Mouse (Mus musculus): ENCODE results near the gene Dlst. TPM values are rescaled to one million over a fixed set of nuclear protein-coding genes. Genes with fewer than 3 reads are reported as not detected.

The Dlst gene
- polyA plus RNA-seq, 1 experiment = 219 TPM

- no peak for TF ChIP-seq REST (IDR thresholded peaks at IDR 0.05; ENCODE audit: insufficient read depth, insufficient read length)
- no peak for TF ChIP-seq POLR2A (IDR thresholded peaks at IDR 0.05; ENCODE audit: insufficient read length, low read depth)
- no peak for TF ChIP-seq USF1 (IDR thresholded peaks at IDR 0.05; ENCODE audit: low read depth)
- TF ChIP-seq E2F4 (IDR thresholded peaks at IDR 0.05; ENCODE audit: insufficient read depth) = no peak
- peaks cover 36% of the 10 kb centered on the region for H3K79me2 ChIP-seq (ENCODE audit: control insufficient read depth, insufficient read depth)
- H3K27me3 ChIP-seq (ENCODE audit: control insufficient read depth, insufficient read depth, insufficient read length) = no peaks in the 10 kb centered on the region
These were observed 67.7 kb downstream of the Dlst start for GRCm38 (mm10) chr12:85178294-85178693.

GRCm38 (mm10) chr12:85181475-85182344 lies 71.1 kb downstream of the Dlst start:
- Histone ChIP-seq H3K27me3 (ENCODE audit: control insufficient read depth, insufficient read depth, insufficient read length) (no peaks in the 10 kb centered on the region), H3K79me2 (ENCODE audit: control insufficient read depth, insufficient read depth) (peaks cover 9% of the 10 kb centered on the region), H3K4me3 (no peak overlapping the region), H3K4me2 (ENCODE audit: low read depth) (no peak overlapping the region), H3ac (ENCODE audit: control insufficient read depth, insufficient read length) (no peak overlapping the region), H3K36me3 (ENCODE audit: control insufficient read depth, insufficient read depth) (no peaks in the 10 kb centered on the region)
- no peak for TF ChIP-seq POLR2A (IDR thresholded peaks at IDR 0.05; ENCODE audit: insufficient read length, low read depth)

More at GRCm38 (mm10) chr12:85178294-85178693, 67.7 kb downstream of the Dlst start:
- Histone ChIP-seq H3K4me2 (ENCODE audit: low read depth) (peak overlapping the region; percentile 88), H3K36me3 (ENCODE audit: control insufficient read depth, insufficient read depth) (no peaks in the 10 kb centered on the region), H3ac (ENCODE audit: control insufficient read depth, insufficient read length) (no peak overlapping the region), H3K4me3 (no peak overlapping the region)

- no peak overlapping the region for H3ac ChIP-seq (ENCODE audit: control insufficient read depth, insufficient read length)
These were observed 71.7 kb downstream of the Dlst start for GRCm38 (mm10) chr12:85182345-85182643.

GRCm38 (mm10) chr12:85182898-85183297 lies 72.3 kb downstream of the Dlst start:
- TF ChIP-seq TCF3 (IDR thresholded peaks at IDR 0.05; ENCODE audit: insufficient read length, low read depth) (no peak), MYOD1 (IDR thresholded peaks at IDR 0.05; ENCODE audit: control insufficient read depth in 1 of 3, insufficient read length in 2 of 3, low read depth in 2 of 3) (no peak), E2F4 (IDR thresholded peaks at IDR 0.05; ENCODE audit: insufficient read depth) (no peak), POLR2AphosphoS2 (IDR thresholded peaks at IDR 0.05; ENCODE audit: insufficient read length, low read depth) (no peak), REST (IDR thresholded peaks at IDR 0.05; ENCODE audit: insufficient read depth, insufficient read length) (no peak), CEBPB (IDR thresholded peaks at IDR 0.05; ENCODE audit: insufficient read depth, poor library complexity, severe bottlenecking) (no peak), POLR2A (IDR thresholded peaks at IDR 0.05; ENCODE audit: insufficient read length, low read depth) (no peak), MYOG (IDR thresholded peaks at IDR 0.05; ENCODE audit: control insufficient read depth in 1 of 3, insufficient read depth in 1 of 3, insufficient read length in 2 of 3, low read depth in 2 of 3) (no peak), MAX (IDR thresholded peaks at IDR 0.05; ENCODE audit: low read depth) (no peak), SRF (IDR thresholded peaks at IDR 0.05; ENCODE audit: control insufficient read depth, insufficient read length, low read depth) (no peak), USF1 (IDR thresholded peaks at IDR 0.05; ENCODE audit: low read depth) (no peak), TCF12 (IDR thresholded peaks at IDR 0.05; ENCODE audit: insufficient read depth, poor library complexity, severe bottlenecking) (no peak)

More at GRCm38 (mm10) chr12:85182345-85182643, 71.7 kb downstream of the Dlst start:
- no peak for TF ChIP-seq POLR2A (IDR thresholded peaks at IDR 0.05; ENCODE audit: insufficient read length, low read depth)
- no peak for TF ChIP-seq TCF3 (IDR thresholded peaks at IDR 0.05; ENCODE audit: insufficient read length, low read depth)
- TF ChIP-seq TCF12 (IDR thresholded peaks at IDR 0.05; ENCODE audit: insufficient read depth, poor library complexity, severe bottlenecking) = no peak
- TF ChIP-seq CEBPB (IDR thresholded peaks at IDR 0.05; ENCODE audit: insufficient read depth, poor library complexity, severe bottlenecking) = no peak
- TF ChIP-seq E2F4 (IDR thresholded peaks at IDR 0.05; ENCODE audit: insufficient read depth) = no peak
- no peak for TF ChIP-seq USF1 (IDR thresholded peaks at IDR 0.05; ENCODE audit: low read depth)
- no peaks in the 10 kb centered on the region for H3K27me3 ChIP-seq (ENCODE audit: control insufficient read depth, insufficient read depth, insufficient read length)
- H3K4me2 ChIP-seq (ENCODE audit: low read depth) = no peak overlapping the region
- no peak overlapping the region for H3K4me3 ChIP-seq
- H3K36me3 ChIP-seq (ENCODE audit: control insufficient read depth, insufficient read depth) = no peaks in the 10 kb centered on the region
- peaks cover 3% of the 10 kb centered on the region for H3K79me2 ChIP-seq (ENCODE audit: control insufficient read depth, insufficient read depth)

GRCm38 (mm10) chr12:85184118-85184517 lies 73.5 kb downstream of the Dlst start:
- Histone ChIP-seq H3K4me3 (no peak overlapping the region), H3K27me3 (ENCODE audit: control insufficient read depth, insufficient read depth, insufficient read length) (no peaks in the 10 kb centered on the region), H3ac (ENCODE audit: control insufficient read depth, insufficient read length) (no peak overlapping the region), H3K79me2 (ENCODE audit: control insufficient read depth, insufficient read depth) (no peaks in the 10 kb centered on the region), H3K4me2 (ENCODE audit: low read depth) (no peak overlapping the region), H3K36me3 (ENCODE audit: control insufficient read depth, insufficient read depth) (no peaks in the 10 kb centered on the region)
- TF ChIP-seq POLR2A (IDR thresholded peaks at IDR 0.05; ENCODE audit: insufficient read length, low read depth) (no peak), E2F4 (IDR thresholded peaks at IDR 0.05; ENCODE audit: insufficient read depth) (no peak), CEBPB (IDR thresholded peaks at IDR 0.05; ENCODE audit: insufficient read depth, poor library complexity, severe bottlenecking) (no peak), REST (IDR thresholded peaks at IDR 0.05; ENCODE audit: insufficient read depth, insufficient read length) (no peak), MYOD1 (IDR thresholded peaks at IDR 0.05; ENCODE audit: control insufficient read depth in 1 of 3, insufficient read length in 2 of 3, low read depth in 2 of 3) (no peak), TCF12 (IDR thresholded peaks at IDR 0.05; ENCODE audit: insufficient read depth, poor library complexity, severe bottlenecking) (no peak), TCF3 (IDR thresholded peaks at IDR 0.05; ENCODE audit: insufficient read length, low read depth) (no peak)

More at GRCm38 (mm10) chr12:85182898-85183297, 72.3 kb downstream of the Dlst start:
- Histone ChIP-seq H3K79me2 (ENCODE audit: control insufficient read depth, insufficient read depth) (no peaks in the 10 kb centered on the region), H3K27me3 (ENCODE audit: control insufficient read depth, insufficient read depth, insufficient read length) (no peaks in the 10 kb centered on the region), H3K4me2 (ENCODE audit: low read depth) (no peak overlapping the region), H3ac (ENCODE audit: control insufficient read depth, insufficient read length) (no peak overlapping the region), H3K4me3 (no peak overlapping the region), H3K36me3 (ENCODE audit: control insufficient read depth, insufficient read depth) (no peaks in the 10 kb centered on the region)

Other genes with a start within 250 kb of the Dlst start
- gene Ltbp2, start 234.3 kb upstream of the Dlst start, polyA plus RNA-seq (2012; fragmentation: generic; extraction: Trizol) = 19.7 TPM
- gene Fcf1, start 139.9 kb upstream of the Dlst start, polyA plus RNA-seq (2012; fragmentation: generic; extraction: Trizol) = 129 TPM
- 17.4 TPM for gene Arel1, start 139.9 kb upstream of the Dlst start, polyA plus RNA-seq (2012; fragmentation: generic; extraction: Trizol)
- 21.0 TPM for gene Ylpm1, start 114.5 kb upstream of the Dlst start, polyA plus RNA-seq (2012; fragmentation: generic; extraction: Trizol)
- gene Prox2, start 74 bp upstream of the Dlst start, polyA plus RNA-seq (2012; fragmentation: generic; extraction: Trizol) = 1.9 TPM
- 0.53 TPM for gene Rps6kl1, start 40.4 kb downstream of the Dlst start, polyA plus RNA-seq (2012; fragmentation: generic; extraction: Trizol)
- gene Pgf, start 67.0 kb downstream of the Dlst start, polyA plus RNA-seq (2012; fragmentation: generic; extraction: Trizol) = 41.9 TPM
- gene Eif2b2, start 108.6 kb downstream of the Dlst start, polyA plus RNA-seq (2012; fragmentation: generic; extraction: Trizol) = 342 TPM
- gene Mlh3, start 159.8 kb downstream of the Dlst start, polyA plus RNA-seq (2012; fragmentation: generic; extraction: Trizol) = 1.4 TPM
- gene Acyp1, start 177.6 kb downstream of the Dlst start, polyA plus RNA-seq (2012; fragmentation: generic; extraction: Trizol) = 22.0 TPM
- gene Zc2hc1c, start 177.8 kb downstream of the Dlst start, polyA plus RNA-seq (2012; fragmentation: generic; extraction: Trizol) = 1.7 TPM
- 40.4 TPM for gene Nek9, start 228.5 kb downstream of the Dlst start, polyA plus RNA-seq (2012; fragmentation: generic; extraction: Trizol)

Data from myocyte (in vitro differentiated cells).